Mouse (Mus musculus) splenic B cell, adult 2 months (primary cell): ENCODE results near the gene Pms2.

Experiments used
- DNase-seq: peaks from one replicate; pipeline ENCODE4 v3.0.0-alpha.2; 2011; ENCODE audit warnings: low read depth, low spot score
- H3K27me3 ChIP-seq: 2 replicates; pipeline ENCODE4 v1.6.1; 2012; ENCODE audit warnings: mild to moderate bottlenecking, low read length, moderate library complexity, mixed read lengths; ENCODE audit not compliant: control insufficient read depth, poor library complexity, insufficient read depth, severe bottlenecking
- H3K36me3 ChIP-seq: 2 replicates; pipeline ENCODE4 v1.6.1; 2012; ENCODE audit warnings: mild to moderate bottlenecking, low read length, moderate library complexity, mixed read lengths; ENCODE audit not compliant: control insufficient read depth, poor library complexity, insufficient read depth, severe bottlenecking

Pms2 gene

GRCm38 (mm10) chr5:143909417-143910400 is at the start of gene Pms2, which contains the start of gene Aimp2:
Gene Pms2, plus strand, starts transcription at chr5:143909964.
Gene Aimp2, minus strand, starts transcription at chr5:143909847.
- Histone ChIP-seq H3K27me3 (no peaks in the 10 kb centered on the region), H3K36me3 (no peaks in the 10 kb centered on the region; the same call in none of the 2 replicates)
- DNase-seq = peak; percentile 96

DNA sequence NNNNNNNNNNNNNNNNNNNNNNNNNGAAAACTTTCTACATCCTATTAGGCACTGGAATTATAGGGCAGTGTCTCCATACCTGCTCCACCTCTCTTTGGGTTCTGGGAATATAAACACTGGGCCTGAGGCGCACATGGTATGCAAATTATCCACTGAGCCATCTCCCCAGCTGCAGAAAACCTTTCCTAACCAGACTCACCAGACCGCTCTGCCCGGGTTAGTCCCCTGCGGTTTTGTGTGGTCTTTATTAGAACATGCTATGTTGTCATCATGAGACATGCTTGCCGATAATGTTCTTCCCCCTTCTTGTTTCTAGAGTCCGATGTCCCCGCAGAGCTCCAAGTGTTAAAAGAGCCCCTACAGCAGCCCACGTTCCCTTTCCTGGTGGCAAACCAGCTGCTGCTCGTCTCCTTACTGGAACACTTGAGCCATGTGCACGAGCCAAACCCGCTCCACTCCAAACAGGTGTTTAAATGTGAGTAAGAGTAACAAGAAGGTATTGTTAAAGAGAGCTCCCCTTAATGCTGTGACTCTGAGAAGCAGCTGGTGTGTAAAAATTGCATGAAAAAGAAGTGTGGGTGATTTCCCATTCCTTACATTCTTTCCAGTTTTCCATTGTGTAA is 38.1 kb upstream of the Pms2 start:
- H3K27me3 ChIP-seq = no peaks in the 10 kb centered on the region
- DNase-seq = peak; percentile 49
- peaks cover 13% of the 10 kb centered on the region for H3K36me3 ChIP-seq

DNA sequence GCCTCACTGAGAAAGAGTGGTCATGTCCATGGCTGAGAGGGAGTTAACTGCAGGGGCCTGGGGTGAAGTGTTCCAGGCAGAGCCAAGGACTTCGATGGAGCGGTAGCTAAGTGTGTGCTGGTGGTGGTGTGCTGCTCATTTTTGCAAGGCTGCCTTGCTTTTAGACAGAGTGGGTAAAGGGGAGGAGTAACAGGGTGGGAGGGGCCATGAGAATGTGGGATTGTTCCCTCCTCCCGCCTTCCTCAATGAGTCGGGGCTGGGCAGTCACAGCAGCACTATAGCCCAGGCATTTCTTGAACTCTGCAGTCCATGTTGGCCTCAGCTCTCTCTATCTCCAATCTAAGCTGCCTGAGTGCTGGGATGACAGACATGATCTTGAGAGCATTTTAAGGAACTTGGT is 35.2 kb upstream of the Pms2 start:
- DNase-seq = no peak
- Histone ChIP-seq H3K27me3 (no peaks in the 10 kb centered on the region), H3K36me3 (peaks cover 20% of the 10 kb centered on the region)

DNA sequence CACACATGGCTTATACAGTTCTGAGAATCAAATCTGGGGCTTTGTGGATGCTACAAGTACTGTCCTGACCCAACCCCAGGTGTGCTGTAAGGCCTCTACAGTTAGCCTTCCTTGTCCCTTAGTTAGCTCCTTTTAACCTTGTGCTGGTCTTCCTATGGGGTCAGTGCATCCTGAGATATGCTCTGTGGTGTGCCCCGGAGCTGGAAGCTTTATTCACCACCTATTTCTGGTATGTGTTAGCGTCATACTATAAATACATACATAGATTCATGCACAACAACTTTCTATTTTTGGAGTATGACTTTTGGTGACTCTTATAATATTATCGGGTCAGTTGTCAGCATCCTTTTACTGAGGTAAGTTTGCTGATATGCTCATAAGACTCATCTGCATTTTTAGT is 24.5 kb upstream of the Pms2 start:
- no peaks in the 10 kb centered on the region for H3K27me3 ChIP-seq
- DNase-seq = no peak
- H3K36me3 ChIP-seq = peaks cover 23% of the 10 kb centered on the region

- DNase-seq = no peak
- Histone ChIP-seq H3K36me3 (peaks cover 9% of the 10 kb centered on the region), H3K27me3 (no peaks in the 10 kb centered on the region)
These were observed 19.0 kb upstream of the Pms2 start for GRCm38 (mm10) chr5:143890741-143891140.

DNA sequence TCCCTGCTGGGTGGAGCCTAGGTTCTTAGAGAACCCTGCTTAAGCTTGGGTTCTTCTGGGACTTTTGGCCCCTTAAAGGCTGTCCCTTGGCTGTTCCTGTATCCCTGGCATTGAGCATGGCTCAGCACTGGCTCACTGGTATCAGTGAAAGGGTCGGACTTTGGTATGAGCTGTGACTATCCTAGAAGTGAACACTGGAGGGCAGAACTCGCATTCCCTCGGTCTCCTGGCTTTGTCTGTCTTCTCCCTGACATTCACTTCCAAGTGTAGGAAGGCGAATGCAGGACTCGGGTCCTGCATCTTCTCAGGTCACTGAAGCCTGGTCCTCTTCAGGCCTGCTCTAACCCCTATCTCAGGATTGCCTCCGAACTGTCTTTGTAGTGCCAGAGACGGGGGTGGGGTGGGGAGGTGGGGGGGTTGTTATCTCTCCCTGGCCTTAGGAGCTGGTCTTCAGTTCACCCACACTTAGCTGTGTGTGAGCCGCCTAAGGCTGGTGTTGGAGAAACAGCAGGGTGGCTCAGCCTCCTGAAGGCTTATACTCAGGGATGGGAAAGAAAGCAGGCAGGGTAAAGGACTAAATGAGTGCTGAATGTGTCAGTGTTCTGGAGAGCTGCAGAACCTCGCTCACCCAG is 17.4 kb upstream of the Pms2 start:
- no peaks in the 10 kb centered on the region for H3K27me3 ChIP-seq
- DNase-seq = no peak
- H3K36me3 ChIP-seq = peaks cover 6% of the 10 kb centered on the region

- DNase-seq = no peak
- Histone ChIP-seq H3K27me3 (no peaks in the 10 kb centered on the region), H3K36me3 (peaks cover 11% of the 10 kb centered on the region)
These were observed 16.4 kb upstream of the Pms2 start for GRCm38 (mm10) chr5:143893396-143893795.

DNA sequence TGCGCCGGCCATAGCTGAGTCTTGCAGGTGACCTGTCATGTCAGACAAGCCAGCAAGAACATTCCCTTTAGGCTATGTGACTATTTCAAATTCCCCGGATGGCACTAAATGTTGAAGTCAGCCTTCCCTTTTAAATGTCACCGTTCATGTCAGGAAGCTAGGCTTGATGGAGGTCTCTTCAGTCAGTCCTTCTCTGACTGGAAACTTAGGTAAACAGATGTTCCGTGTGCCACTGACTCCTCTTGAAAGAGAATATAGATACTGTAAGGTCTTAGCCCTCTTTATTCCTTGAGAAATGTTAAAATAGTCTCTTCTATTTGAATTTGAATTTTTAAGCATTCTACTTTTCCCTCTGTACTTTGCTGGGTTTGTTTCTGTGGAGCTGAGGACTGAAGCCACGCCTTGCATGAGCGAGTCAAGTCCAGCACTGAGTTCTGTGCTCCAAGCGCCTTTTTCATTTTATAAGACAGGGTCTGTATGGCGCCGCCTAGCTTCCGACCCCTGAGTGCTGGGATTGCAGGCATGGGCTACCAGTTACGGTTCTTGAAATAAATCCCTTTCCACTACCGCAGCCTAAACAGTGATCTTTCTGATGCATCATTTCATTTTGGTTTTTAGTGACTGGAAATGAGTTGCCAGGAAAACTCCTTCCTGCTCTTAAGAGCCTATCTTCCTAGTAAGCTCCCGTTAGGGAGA is 12.0 kb upstream of the Pms2 start, which contains the start of gene Ankrd61:
Gene Ankrd61 (minus strand): TSS at position 51 of the 696 bp plus-strand sequence.
- no peaks in the 10 kb centered on the region for H3K27me3 ChIP-seq
- peaks cover 16% of the 10 kb centered on the region for H3K36me3 ChIP-seq
- DNase-seq = no peak

GRCm38 (mm10) chr5:143902111-143902510 is 7.7 kb upstream of the Pms2 start:
- DNase-seq = no peak
- Histone ChIP-seq H3K36me3 (peaks cover 18% of the 10 kb centered on the region), H3K27me3 (no peaks in the 10 kb centered on the region)

DNA sequence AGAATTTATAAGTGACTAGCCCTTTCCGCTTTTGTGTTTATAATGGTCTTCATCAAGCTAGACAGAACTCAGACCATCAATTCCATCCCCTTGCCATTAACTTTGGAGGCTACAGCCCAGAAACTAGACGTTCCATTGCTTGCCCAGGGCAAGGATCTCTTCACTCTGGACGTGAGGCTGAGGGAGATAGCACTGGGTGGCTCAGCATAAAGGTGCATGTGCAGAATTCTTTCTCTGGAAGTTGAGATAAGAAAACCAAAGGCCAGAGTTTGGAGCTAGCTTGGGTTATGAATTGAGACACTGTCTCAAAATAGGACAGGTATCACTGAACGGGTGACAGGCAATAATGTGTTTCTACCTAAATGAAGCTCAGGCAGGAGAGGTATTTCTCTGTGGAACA is 6.0 kb upstream of the Pms2 start:
- no peak for DNase-seq
- Histone ChIP-seq H3K27me3 (no peaks in the 10 kb centered on the region), H3K36me3 (peaks cover 12% of the 10 kb centered on the region)

- peaks cover 7% of the 10 kb centered on the region for H3K36me3 ChIP-seq
- no peak for DNase-seq
- no peaks in the 10 kb centered on the region for H3K27me3 ChIP-seq
These were observed 3.3 kb upstream of the Pms2 start for GRCm38 (mm10) chr5:143906429-143906828.

DNA sequence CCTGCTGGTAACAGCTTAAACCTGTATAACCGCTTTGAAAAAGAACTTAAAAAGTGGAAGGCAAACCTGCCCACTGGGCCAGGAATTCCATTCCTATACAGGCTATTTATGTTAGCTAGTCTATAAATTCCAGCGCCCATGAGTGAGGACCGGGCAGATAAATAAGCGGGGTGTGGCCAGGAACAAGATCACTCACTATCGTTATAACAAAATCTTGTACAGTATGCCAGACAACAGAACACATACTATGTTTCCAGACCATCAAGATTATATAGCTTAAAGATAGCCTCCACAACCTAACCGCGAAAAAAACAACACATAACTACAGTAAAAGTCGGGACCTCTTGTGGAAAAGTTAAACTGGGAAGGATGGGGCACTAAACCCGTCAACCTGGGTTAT is 838 bp upstream of the Pms2 start:
- DNase-seq = no peak
- no peaks in the 10 kb centered on the region; the same call in none of the 2 replicates for H3K36me3 ChIP-seq
- H3K27me3 ChIP-seq = no peaks in the 10 kb centered on the region

GRCm38 (mm10) chr5:143916221-143916620 is 6.5 kb downstream of the Pms2 start:
- no peaks in the 10 kb centered on the region for H3K27me3 ChIP-seq
- H3K36me3 ChIP-seq = peaks cover 13% of the 10 kb centered on the region
- no peak for DNase-seq

DNA sequence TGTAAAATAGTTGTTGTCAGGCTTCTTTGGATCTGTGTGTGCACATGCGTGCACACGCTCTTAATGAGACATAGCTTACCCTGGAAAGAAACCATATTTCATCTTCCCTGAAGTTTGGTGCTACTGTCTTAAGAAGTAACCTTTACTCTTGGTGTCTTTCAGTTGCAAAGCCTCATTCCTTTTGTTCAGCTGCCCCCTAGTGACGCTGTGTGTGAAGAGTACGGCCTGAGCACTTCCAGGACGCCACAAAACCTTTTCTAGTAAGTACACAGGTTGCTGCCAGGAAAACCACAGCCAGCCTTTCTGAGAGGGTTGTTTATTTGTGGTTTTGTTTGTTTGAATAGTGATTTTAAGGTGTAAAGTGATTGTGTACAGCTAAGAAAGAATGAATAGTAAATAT is 7.7 kb downstream of the Pms2 start:
- Histone ChIP-seq H3K27me3 (no peaks in the 10 kb centered on the region), H3K36me3 (peaks cover 13% of the 10 kb centered on the region)
- DNase-seq = peak; percentile 75
